Mouse (Mus musculus) liver, adult 2 months (tissue): Measurements from ENCODE around the gene 1700113H08Rik. TPM values are rescaled to one million over a fixed set of nuclear protein-coding genes. Genes with fewer than 3 reads are reported as not detected.

Experiments
- DNase-seq: peaks from one replicate; pipeline ENCODE4 v3.0.0-alpha.2; 2011; ENCODE audit warnings: low read depth, low spot score; ENCODE audit errors: extremely low read depth
- H3K27ac ChIP-seq: fragments of 200-500 bp; replicated peaks from 2 replicates; pipeline ENCODE4 v1.5.1; 2012; ENCODE audit warnings: low read depth, mild to moderate bottlenecking, control low read depth, inconsistent platforms, low read length; ENCODE audit not compliant: insufficient read depth
- H3K27me3 ChIP-seq: fragments of 200-500 bp; 2 replicates; pipeline ENCODE4 v1.6.1; 2012; ENCODE audit warnings: mild to moderate bottlenecking, moderate library complexity, low read length, inconsistent platforms; ENCODE audit not compliant: control insufficient read depth, insufficient read depth
- H3K36me3 ChIP-seq: fragments of 200-500 bp; 2 replicates; pipeline ENCODE4 v1.6.1; 2012; ENCODE audit warnings: low read length, inconsistent platforms; ENCODE audit not compliant: control insufficient read depth, insufficient read depth
- H3K4me1 ChIP-seq: fragments of 200-500 bp; 2 replicates; pipeline ENCODE4 v1.6.1; 2011; ENCODE audit warnings: low read length; ENCODE audit not compliant: control insufficient read depth, insufficient read depth
- H3K4me3 ChIP-seq: fragments of 200-500 bp; 2 replicates; pipeline ENCODE4 v1.5.1; 2011; ENCODE audit warnings: low read depth, mild to moderate bottlenecking, control low read depth, low read length, moderate library complexity; ENCODE audit not compliant: insufficient read depth
- H3K79me2 ChIP-seq: fragments of 200-500 bp; 2 replicates; pipeline ENCODE4 v1.6.1; 2012; ENCODE audit warnings: inconsistent platforms, mild to moderate bottlenecking, low read length, moderate library complexity; ENCODE audit not compliant: control insufficient read depth, insufficient read depth
- H3K9ac ChIP-seq: fragments of 200-500 bp; 2 replicates; pipeline ENCODE4 v1.6.1; 2012; ENCODE audit warnings: low read depth, mild to moderate bottlenecking, control low read depth, inconsistent platforms, low read length
- CTCF ChIP-seq: fragments of 200-500 bp; IDR thresholded peaks from 2 replicates; pipeline ENCODE4 v1.5.1; 2011; ENCODE audit warnings: low read depth, low read length, control low read depth
- POLR2A ChIP-seq: fragments of 200-500 bp; IDR thresholded peaks from 2 replicates; pipeline ENCODE4 v1.6.1; 2011; ENCODE audit warnings: low read length, control low read depth; ENCODE audit not compliant: insufficient read depth; ENCODE audit errors: extremely low read depth
- WGBS: fragments of 180-500 bp; shearing (Covaris S2); methylation state at CpG from one replicate; pipeline ENCODE4 v1.1.7; 2018; 5-methylcytosine and 5-hydroxymethylcytosine counted together
- polyA plus RNA-seq: library from polyadenylated mRNA; depleted of rRNA; stranded (reverse); fragments of >200 nt; gene quantifications from 2 replicates; pipeline ENCODE4 v1.2.3, GENCODE M21; 2012
- total RNA-seq: library from RNA; depleted of rRNA; stranded (reverse); fragments of >200 nt; gene quantifications from 2 replicates; pipeline ENCODE4 v1.2.3, GENCODE M21; 2014

The 1700113H08Rik gene
- total and polyA plus RNA-seq, 2 experiments: not detected

DNA sequence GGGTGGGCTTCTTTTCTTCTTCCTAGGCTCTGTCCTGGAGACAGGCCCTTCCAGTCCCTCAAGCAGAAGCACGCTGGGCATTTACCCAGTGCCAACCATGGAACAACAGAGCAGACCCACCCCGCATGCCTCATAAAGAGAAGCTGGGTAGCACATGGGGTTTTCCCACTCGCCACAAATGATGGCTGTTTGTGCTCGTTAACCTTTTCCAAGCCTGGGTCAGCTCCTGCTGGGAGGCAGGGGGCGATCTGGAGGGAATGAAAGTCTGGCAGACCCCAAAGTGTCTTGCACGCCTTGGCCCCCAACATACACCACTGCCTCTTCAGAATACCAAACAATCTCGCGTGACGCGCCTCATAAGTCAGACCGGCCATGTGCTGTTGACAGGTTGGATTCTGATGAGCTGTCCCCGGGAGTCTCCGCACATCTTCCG, 21.6 kb upstream of the 1700113H08Rik start:
- TF ChIP-seq CTCF (no peak), POLR2A (no peak)
- WGBS: 90% methylated on average over 14 of the region's 14 CpGs
- H3K4me1 ChIP-seq: peaks cover 12% of the 10 kb centered on the region
- no peaks in the 10 kb centered on the region for H3K27me3 ChIP-seq
- no peaks in the 10 kb centered on the region for H3K79me2 ChIP-seq
- no peak overlapping the region for H3K9ac ChIP-seq
- no peak for DNase-seq
- no peaks in the 10 kb centered on the region for H3K36me3 ChIP-seq
- H3K27ac ChIP-seq: no peak overlapping the region
- no peak overlapping the region for H3K4me3 ChIP-seq

GRCm38 (mm10) chr10:87037062-87037461, 20.8 kb upstream of the 1700113H08Rik start:
- no peak for DNase-seq
- TF ChIP-seq CTCF (no peak), POLR2A (no peak)
- 55% methylated on average over 5 of the region's 5 CpGs for WGBS
- Histone ChIP-seq H3K9ac (no peak overlapping the region), H3K36me3 (no peaks in the 10 kb centered on the region), H3K4me1 (peaks cover 9% of the 10 kb centered on the region), H3K79me2 (no peaks in the 10 kb centered on the region), H3K4me3 (no peak overlapping the region), H3K27me3 (no peaks in the 10 kb centered on the region), H3K27ac (no peak overlapping the region)

GRCm38 (mm10) chr10:87039340-87039739, 18.5 kb upstream of the 1700113H08Rik start:
- DNase-seq: no peak
- Histone ChIP-seq H3K79me2 (no peaks in the 10 kb centered on the region), H3K4me1 (peaks cover 4% of the 10 kb centered on the region; the same call in 1 of the 2 replicates), H3K36me3 (no peaks in the 10 kb centered on the region), H3K4me3 (no peak overlapping the region), H3K27me3 (no peaks in the 10 kb centered on the region), H3K9ac (no peak overlapping the region), H3K27ac (no peak overlapping the region)
- TF ChIP-seq CTCF: no peak
- no peak for TF ChIP-seq POLR2A
- WGBS: 83% methylated on average over 6 of the region's 6 CpGs

DNA sequence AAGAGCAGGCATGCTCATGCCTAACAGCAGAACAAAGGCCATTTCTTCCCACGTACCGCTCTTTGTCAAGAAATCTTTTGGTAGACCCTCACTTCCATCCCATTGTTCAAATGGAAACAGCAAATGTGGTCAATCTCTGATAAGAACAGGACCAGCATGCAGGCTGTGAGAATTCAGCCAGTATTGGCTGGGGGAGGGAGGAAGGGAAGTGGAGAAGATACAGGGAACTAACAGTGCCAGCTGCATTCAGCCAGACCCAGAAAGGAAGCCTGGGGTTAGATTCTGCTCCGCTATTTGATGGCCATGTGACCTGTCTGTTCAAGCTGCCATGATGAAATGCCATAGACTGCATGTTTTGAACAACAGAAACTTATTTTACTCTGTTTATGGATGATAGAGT, 18.0 kb upstream of the 1700113H08Rik start:
- Histone ChIP-seq H3K4me1 (peaks cover 4% of the 10 kb centered on the region; the same call in 1 of the 2 replicates), H3K4me3 (no peak overlapping the region), H3K27ac (no peak overlapping the region), H3K27me3 (no peaks in the 10 kb centered on the region), H3K36me3 (no peaks in the 10 kb centered on the region), H3K9ac (no peak overlapping the region), H3K79me2 (no peaks in the 10 kb centered on the region)
- DNase-seq: no peak
- TF ChIP-seq CTCF (no peak), POLR2A (no peak)
- WGBS: 79% methylated on average over 3 of the region's 3 CpGs

GRCm38 (mm10) chr10:87041265-87041664, 16.6 kb upstream of the 1700113H08Rik start:
- WGBS: 96% methylated on average over 7 of the region's 7 CpGs
- Histone ChIP-seq H3K79me2 (no peaks in the 10 kb centered on the region), H3K4me1 (peaks cover 4% of the 10 kb centered on the region; the same call in 1 of the 2 replicates), H3K36me3 (no peaks in the 10 kb centered on the region), H3K27ac (no peak overlapping the region), H3K27me3 (no peaks in the 10 kb centered on the region), H3K9ac (no peak overlapping the region), H3K4me3 (no peak overlapping the region)
- no peak for DNase-seq
- TF ChIP-seq POLR2A (no peak), CTCF (no peak)

- 81% methylated on average over 3 of the region's 3 CpGs for WGBS
- Histone ChIP-seq H3K9ac (no peak overlapping the region), H3K4me1 (peaks cover 4% of the 10 kb centered on the region; the same call in 1 of the 2 replicates), H3K27ac (no peak overlapping the region), H3K4me3 (no peak overlapping the region), H3K36me3 (no peaks in the 10 kb centered on the region), H3K27me3 (no peaks in the 10 kb centered on the region), H3K79me2 (no peaks in the 10 kb centered on the region)
- no peak for DNase-seq
- no peak for TF ChIP-seq CTCF
- TF ChIP-seq POLR2A: no peak
Measured at GRCm38 (mm10) chr10:87045273-87045672, 12.6 kb upstream of the 1700113H08Rik start.
